Mouse (Mus musculus): ENCODE data around the gene Gm3233.

DNA sequence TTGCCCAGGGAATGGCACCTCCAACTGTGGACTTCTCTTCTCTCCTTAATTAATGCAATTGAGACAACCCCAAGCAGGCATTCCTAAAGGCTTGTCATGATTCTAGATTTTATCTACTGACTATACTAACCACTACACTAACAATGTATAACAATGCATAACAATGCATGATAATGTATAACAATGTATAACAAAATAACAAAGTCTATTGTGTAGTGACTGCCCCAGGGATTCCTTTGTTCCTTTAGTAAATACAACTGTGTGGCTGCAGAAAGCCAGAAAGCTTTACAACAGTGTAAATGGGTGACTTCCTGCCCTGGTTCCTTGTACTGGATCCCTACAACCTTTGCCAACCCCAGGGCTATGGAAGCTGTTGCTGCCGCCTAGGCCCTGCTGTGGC lies 23.6 kb downstream of the Gm3233 start:
- TF ChIP-seq CTCF (IDR thresholded peaks at IDR 0.05; ENCODE audit: low read depth) (no peak), EP300 (IDR thresholded peaks at IDR 0.05; ENCODE audit: low read depth) (no peak)

All from heart, postnatal 0 days (tissue).